Mouse (Mus musculus): ENCODE results near the gene Spata16. TPM values are rescaled to one million over a fixed set of nuclear protein-coding genes. Genes with fewer than 3 reads are reported as not detected.

The Spata16 gene
- total and polyA plus RNA-seq, 3 experiments, result not detected

DNA sequence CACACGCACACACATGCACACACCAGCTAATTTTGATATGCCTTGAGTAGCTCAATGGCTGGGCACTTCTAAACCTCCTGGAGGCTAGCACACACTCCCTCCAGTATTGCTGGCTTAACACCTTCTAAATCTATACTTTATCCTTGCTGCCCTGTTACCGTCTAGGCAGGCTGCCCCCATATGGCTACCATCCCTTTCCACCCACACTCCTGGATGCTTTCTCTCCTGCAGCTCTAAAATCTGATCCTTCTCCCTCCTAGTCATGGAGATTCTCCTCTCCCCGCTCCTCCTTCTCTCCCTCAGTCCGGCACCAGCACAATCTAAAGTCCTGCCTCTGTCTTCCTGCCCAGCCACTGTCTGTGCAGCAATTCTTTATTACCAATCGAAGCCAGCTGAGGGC lies 286.0 kb downstream of the Spata16 start:
- Histone ChIP-seq H3K4me3 (ENCODE audit: control insufficient read depth in 1 of 2, insufficient read depth in 1 of 2, low read depth in 2 of 2, low read length in 2 of 2) (no peak overlapping the region), H3K27me3 (ENCODE audit: control insufficient read depth in 1 of 2, insufficient read depth in 2 of 2, low read length in 2 of 2) (no peaks in the 10 kb centered on the region), H3K79me2 (ENCODE audit: control insufficient read depth, insufficient read depth, low read length, poor library complexity) (no peaks in the 10 kb centered on the region), H3K27ac (ENCODE audit: control insufficient read depth, low read depth, low read length) (no peak overlapping the region), H3K9ac (ENCODE audit: control insufficient read depth, low read depth, low read length, poor library complexity, severe bottlenecking) (no peak overlapping the region), H3K4me1 (ENCODE audit: control insufficient read depth in 1 of 2, insufficient read depth in 2 of 2, low read length in 2 of 2) (no peaks in the 10 kb centered on the region), H3K36me3 (ENCODE audit: control insufficient read depth in 1 of 2, insufficient read depth in 2 of 2, low read length in 2 of 2) (no peaks in the 10 kb centered on the region), H3K9me3 (replicated peaks; ENCODE audit: insufficient read depth, low read length) (no peaks in the 10 kb centered on the region)
- DNase-seq (ENCODE audit: low read depth, low spot score), result no peak
- TF ChIP-seq ZNF384 (IDR thresholded peaks at IDR 0.05; ENCODE audit: low read depth, low read length) (no peak), ETS1 (IDR thresholded peaks at IDR 0.05; ENCODE audit: low read depth, low read length) (no peak), CHD2 (IDR thresholded peaks at IDR 0.05; ENCODE audit: low read length) (no peak), EP300 (IDR thresholded peaks at IDR 0.05; ENCODE audit: low read depth in 1 of 2, low read length in 2 of 2) (no peak), ZKSCAN1 (IDR thresholded peaks at IDR 0.05; ENCODE audit: low read depth, low read length) (no peak), JUND (IDR thresholded peaks at IDR 0.05; ENCODE audit: low read depth, low read length) (no peak), RCOR1 (IDR thresholded peaks at IDR 0.05; ENCODE audit: low read depth, low read length) (no peak), MAZ (IDR thresholded peaks at IDR 0.05; ENCODE audit: low read depth, low read length) (no peak), MXI1 (IDR thresholded peaks at IDR 0.05; ENCODE audit: low read depth, low read length) (no peak), GATA1 (IDR thresholded peaks at IDR 0.05; ENCODE audit: low read depth, low read length) (no peak), RAD21 (IDR thresholded peaks at IDR 0.05; ENCODE audit: low read depth, low read length) (no peak)

DNA sequence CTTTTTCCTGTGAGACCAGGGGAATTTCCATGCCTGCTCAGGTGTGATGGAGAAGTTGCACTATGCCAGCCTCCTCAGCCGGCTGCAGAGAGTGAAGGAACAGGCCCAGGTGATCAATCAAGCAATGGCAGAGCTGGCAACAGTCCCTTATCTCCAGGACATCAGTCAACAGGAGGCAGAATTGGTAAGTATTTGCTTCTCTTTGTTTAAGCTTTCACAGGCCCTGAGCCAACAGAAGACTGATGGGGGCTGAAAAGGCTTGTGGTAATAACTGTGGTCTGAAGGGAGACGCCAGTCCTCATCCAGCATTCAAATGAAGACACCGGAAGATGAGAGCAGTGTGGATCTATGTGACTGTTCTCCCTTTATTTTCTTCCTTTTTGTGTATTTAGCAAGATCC lies 286.8 kb downstream of the Spata16 start:
- Histone ChIP-seq H3K36me3 (ENCODE audit: control insufficient read depth in 1 of 2, insufficient read depth in 2 of 2, low read length in 2 of 2) (no peaks in the 10 kb centered on the region), H3K27me3 (ENCODE audit: control insufficient read depth in 1 of 2, insufficient read depth in 2 of 2, low read length in 2 of 2) (no peaks in the 10 kb centered on the region), H3K9ac (ENCODE audit: control insufficient read depth, low read depth, low read length, poor library complexity, severe bottlenecking) (no peak overlapping the region), H3K27ac (ENCODE audit: control insufficient read depth, low read depth, low read length) (no peak overlapping the region), H3K4me3 (ENCODE audit: control insufficient read depth in 1 of 2, insufficient read depth in 1 of 2, low read depth in 2 of 2, low read length in 2 of 2) (no peak overlapping the region), H3K79me2 (ENCODE audit: control insufficient read depth, insufficient read depth, low read length, poor library complexity) (no peaks in the 10 kb centered on the region), H3K4me1 (ENCODE audit: control insufficient read depth in 1 of 2, insufficient read depth in 2 of 2, low read length in 2 of 2) (no peaks in the 10 kb centered on the region), H3K9me3 (replicated peaks; ENCODE audit: insufficient read depth, low read length) (no peaks in the 10 kb centered on the region)
- TF ChIP-seq TAL1 (IDR thresholded peaks at IDR 0.05; ENCODE audit: low read length) (no peak), NELFE (IDR thresholded peaks at IDR 0.05; ENCODE audit: low read depth, low read length) (no peak), BHLHE40 (IDR thresholded peaks at IDR 0.05; ENCODE audit: borderline replicate concordance, low read depth, low read length) (no peak), SIN3A (IDR thresholded peaks at IDR 0.05; ENCODE audit: low read length) (no peak), ZMIZ1 (IDR thresholded peaks at IDR 0.05; ENCODE audit: low read depth, low read length) (no peak), KAT2A (conservative IDR thresholded peaks at IDR 0.05; ENCODE audit: low read depth, low read length) (no peak), MYC (IDR thresholded peaks at IDR 0.05; ENCODE audit: low read depth, low read length) (no peak), JUND (IDR thresholded peaks at IDR 0.05; ENCODE audit: low read depth, low read length) (no peak), UBTF (IDR thresholded peaks at IDR 0.05; ENCODE audit: borderline replicate concordance, insufficient read depth, low read depth, low read length) (no peak), NRF1 (IDR thresholded peaks at IDR 0.05; ENCODE audit: insufficient read depth, low read depth, low read length, poor library complexity, severe bottlenecking) (no peak), USF2 (IDR thresholded peaks at IDR 0.05; ENCODE audit: borderline replicate concordance in 1 of 2, insufficient read depth in 1 of 2, low read depth in 1 of 2, low read length in 2 of 2) (no peak), ELF1 (IDR thresholded peaks at IDR 0.05; ENCODE audit: low read depth, low read length) (no peak), E2F4 (IDR thresholded peaks at IDR 0.05; ENCODE audit: borderline replicate concordance, low read depth, low read length) (no peak), CHD2 (IDR thresholded peaks at IDR 0.05; ENCODE audit: low read length) (no peak), TCF12 (IDR thresholded peaks at IDR 0.05; ENCODE audit: low read depth, low read length) (no peak), CTCF (IDR thresholded peaks at IDR 0.05 in 2 of 3, conservative IDR thresholded peaks at IDR 0.05 in 1 of 3; ENCODE audit: control insufficient read depth in 1 of 3, insufficient read depth in 1 of 3, low read depth in 2 of 3, low read length in 3 of 3, poor library complexity in 1 of 3, severe bottlenecking in 1 of 3) (no peak), ZC3H11A (IDR thresholded peaks at IDR 0.05; ENCODE audit: low read depth, low read length) (no peak), GABPA (IDR thresholded peaks at IDR 0.05; ENCODE audit: low read depth, low read length) (no peak)
- DNase-seq (ENCODE audit: low read depth, low spot score), result no peak
